Mouse (Mus musculus): ENCODE results near the gene Ak2. TPM values are rescaled to one million over a fixed set of nuclear protein-coding genes. Genes with fewer than 3 reads are reported as not detected.

Ak2 gene
- polyA plus RNA-seq, 1 experiment from 2014 or later = 63.3 TPM

DNA sequence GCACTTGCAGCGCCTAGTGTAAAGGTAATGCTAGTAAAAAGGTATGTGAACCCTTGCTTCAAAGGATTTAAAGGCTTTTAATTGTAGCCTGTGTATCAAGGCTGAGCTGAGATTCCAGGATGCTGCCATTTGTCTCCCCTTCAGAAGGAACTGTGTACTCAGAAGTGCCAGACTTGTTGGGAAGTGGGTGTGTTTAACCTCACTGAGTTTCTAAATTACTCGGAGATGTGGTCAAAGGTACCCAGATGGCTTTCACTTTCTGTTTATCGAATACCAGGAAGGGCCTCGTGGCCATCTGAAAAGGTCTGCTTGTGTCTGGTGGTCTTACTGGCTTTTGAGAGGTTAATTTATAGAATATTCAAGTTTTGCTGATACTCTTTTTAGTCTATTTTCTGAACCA, 68.2 kb downstream of the Ak2 start:
- Histone ChIP-seq H3K36me3 (ENCODE audit: control insufficient read depth, insufficient read depth, low read length) (no peaks in the 10 kb centered on the region), H3K27ac (replicated peaks; ENCODE audit: low read depth, low read length) (no peak overlapping the region), H3K9me3 (ENCODE audit: control insufficient read depth, low read length) (no peaks in the 10 kb centered on the region), H3K9ac (replicated peaks; ENCODE audit: low read length) (peak overlapping the region; percentile 94), H3K4me1 (ENCODE audit: control insufficient read depth, insufficient read depth, low read length) (peaks cover 24% of the 10 kb centered on the region), H3K27me3 (ENCODE audit: control insufficient read depth, insufficient read depth, low read length) (no peaks in the 10 kb centered on the region), H3K4me2 (ENCODE audit: low read length) (peak overlapping the region; percentile 96), H3K4me3 (replicated peaks; ENCODE audit: low read depth, low read length) (peak overlapping the region; percentile 66)
- DNase-seq = no peak
- no peak for ATAC-seq (ENCODE audit: low FRiP score, low TSS enrichment)
- WGBS = 60% methylated on average over 4 of the region's 4 CpGs

Other genes with a start within 250 kb of the Ak2 start
- gene A3galt2, start 236.6 kb upstream of the Ak2 start, polyA plus RNA-seq (2014; fragmentation: Nextera tagmentation; extraction: Ambion mirVana) = 0.47 and 0.74 TPM in 2 replicates
- gene Zfp362, start 185.9 kb upstream of the Ak2 start, polyA plus RNA-seq (2014; fragmentation: Nextera tagmentation; extraction: Ambion mirVana) = 28.3 and 35.7 TPM in 2 replicates
- 22.4 and 27.3 TPM in 2 replicates for gene Trim62, start 108.4 kb upstream of the Ak2 start, polyA plus RNA-seq (2014; fragmentation: Nextera tagmentation; extraction: Ambion mirVana)
- gene Azin2, start 29.5 kb upstream of the Ak2 start, polyA plus RNA-seq (2014; fragmentation: Nextera tagmentation; extraction: Ambion mirVana) = 18.0 and 19.6 TPM in 2 replicates
- gene Rnf19b, start 66.3 kb downstream of the Ak2 start, polyA plus RNA-seq (2014; fragmentation: Nextera tagmentation; extraction: Ambion mirVana) = 33.8 and 35.3 TPM in 2 replicates
- not detected in 2 replicates for gene Tmem54, start 113.6 kb downstream of the Ak2 start, polyA plus RNA-seq (2014; fragmentation: Nextera tagmentation; extraction: Ambion mirVana)
- 26.4 and 31.7 TPM in 2 replicates for gene Hpca, start 130.1 kb downstream of the Ak2 start, polyA plus RNA-seq (2014; fragmentation: Nextera tagmentation; extraction: Ambion mirVana)
- gene Fndc5, start 145.0 kb downstream of the Ak2 start, polyA plus RNA-seq (2014; fragmentation: Nextera tagmentation; extraction: Ambion mirVana) = 5.6 and 8.0 TPM in 2 replicates
- 18.2 and 23.7 TPM in 2 replicates for gene S100pbp, start 197.8 kb downstream of the Ak2 start, polyA plus RNA-seq (2014; fragmentation: Nextera tagmentation; extraction: Ambion mirVana)
- gene Yars, start 197.8 kb downstream of the Ak2 start, polyA plus RNA-seq (2014; fragmentation: Nextera tagmentation; extraction: Ambion mirVana) = 116 and 122 TPM in 2 replicates